Mouse (Mus musculus) testis, postnatal 10 days (tissue): ENCODE measurements around the gene Rcan1.

Experiments used
- DNase-seq: peaks from one replicate; pipeline ENCODE4 v3.0.0; 2021; ENCODE audit warnings: low spot score

The Rcan1 gene

GRCm38 (mm10) chr16:92348941-92349340 lies 121.7 kb downstream of the Rcan1 start:
- DNase-seq = peak; percentile 76

GRCm38 (mm10) chr16:92346297-92346916 lies 124.3 kb downstream of the Rcan1 start:
- DNase-seq = peak; percentile 93

- DNase-seq = peak; percentile 63
Measured at GRCm38 (mm10) chr16:92345177-92345576, 125.5 kb downstream of the Rcan1 start.
